Mouse (Mus musculus): ENCODE results near the gene Btg3. TPM values are rescaled to one million over a fixed set of nuclear protein-coding genes. Genes with fewer than 3 reads are reported as not detected.

The Btg3 gene
- total and polyA plus RNA-seq, 3 experiments, result 21.6 to 72.2 (median 43.9) TPM

GRCm38 (mm10) chr16:78301183-78301830 lies 75.7 kb downstream of the Btg3 start, which contains the start of gene Cxadr:
TSS of gene Cxadr (plus strand) at chr16:78301489.
- in situ Hi-C loops (cut with MboI; ENCODE audit: low pct_ligation_motif_present, low pct_unique_long_range_greater_than_20kb, low sequenced_read_pairs) (no loop called here), dilution Hi-C loops (cut with MboI; ENCODE audit: extremely low pct_ligation_motif_present, extremely low pct_unique_long_range_greater_than_20kb, low sequenced_read_pairs) (no loop called here)
- peaks cover 9% of the 10 kb centered on the region for H3K9me3 ChIP-seq (replicated peaks; ENCODE audit: low read length)
- no peaks in the 10 kb centered on the region for H3K79me2 ChIP-seq (replicated peaks; ENCODE audit: control insufficient read depth, extremely low read depth, insufficient read depth, poor library complexity, severe bottlenecking)
- no peak within 1 kb of the TSS for H3K4me3 ChIP-seq (replicated peaks in 1 of 3; ENCODE audit: low read depth in 2 of 3, low read length in 2 of 3, poor library complexity in 1 of 3)
- H3K9ac ChIP-seq (ENCODE audit: insufficient read depth, low read depth), result no peak within 1 kb of the TSS
- no peaks in the 10 kb centered on the region for H3K4me1 ChIP-seq (ENCODE audit: control insufficient read depth in 1 of 2, insufficient read depth in 2 of 2)
- H3K27me3 ChIP-seq (replicated peaks), result no peaks in the 10 kb centered on the region
- no peak for DNase-seq (ENCODE audit: extremely low read depth)
- no peak for TF ChIP-seq JUN (IDR thresholded peaks at IDR 0.05; ENCODE audit: insufficient read depth, low read depth, low read length)
- no peak for TF ChIP-seq GABPA (IDR thresholded peaks at IDR 0.05; ENCODE audit: insufficient replicate concordance, low read depth, low read length)
- no peak for TF ChIP-seq USF1 (IDR thresholded peaks at IDR 0.05; ENCODE audit: low read depth, low read length)
- no peak for TF ChIP-seq IRF4 (IDR thresholded peaks at IDR 0.05; ENCODE audit: low read depth, low read length)
- no peak for TF ChIP-seq MEF2A (IDR thresholded peaks at IDR 0.05; ENCODE audit: borderline replicate concordance, low read depth, low read length)
- TF ChIP-seq E2F4 (IDR thresholded peaks at IDR 0.05; ENCODE audit: insufficient replicate concordance, low read depth, low read length), result no peak
- no peak for TF ChIP-seq TBP (conservative IDR thresholded peaks at IDR 0.05; ENCODE audit: low read depth, low read length)
- TF ChIP-seq UBTF (IDR thresholded peaks at IDR 0.05; ENCODE audit: low read depth, low read length), result no peak
- no peak for TF ChIP-seq ELF1 (IDR thresholded peaks at IDR 0.05; ENCODE audit: low read depth, low read length)
- no peak for TF ChIP-seq BHLHE40 (IDR thresholded peaks at IDR 0.05; ENCODE audit: low read depth, low read length)
- TF ChIP-seq RAD21 (IDR thresholded peaks at IDR 0.05; ENCODE audit: low read depth, low read length), result no peak
- TF ChIP-seq KAT2A (IDR thresholded peaks at IDR 0.05; ENCODE audit: insufficient replicate concordance, low read length), result no peak
- TF ChIP-seq ZC3H11A (IDR thresholded peaks at IDR 0.05; ENCODE audit: low read depth, low read length), result no peak
- no peak for TF ChIP-seq ZMIZ1 (IDR thresholded peaks at IDR 0.05; ENCODE audit: low read depth, low read length)
- H3K27ac ChIP-seq (ENCODE audit: insufficient read depth, low read depth), result no peak within 1 kb of the TSS
- H3K4me2 ChIP-seq (ENCODE audit: insufficient read depth, low read depth, poor library complexity, severe bottlenecking), result no peak within 1 kb of the TSS
- H3K36me3 ChIP-seq (replicated peaks in 1 of 2; ENCODE audit: control insufficient read depth in 1 of 2, insufficient read depth in 1 of 2, low read length in 1 of 2), result no peaks in the 10 kb centered on the region

GRCm38 (mm10) chr16:78296114-78296513 lies 80.9 kb downstream of the Btg3 start:
- Histone ChIP-seq H3K4me1 (ENCODE audit: control insufficient read depth in 1 of 2, insufficient read depth in 2 of 2) (no peaks in the 10 kb centered on the region), H3K9me3 (replicated peaks; ENCODE audit: low read length) (peaks cover 1% of the 10 kb centered on the region), H3K79me2 (replicated peaks; ENCODE audit: control insufficient read depth, extremely low read depth, insufficient read depth, poor library complexity, severe bottlenecking) (no peaks in the 10 kb centered on the region), H3K27me3 (replicated peaks) (peaks cover 1% of the 10 kb centered on the region), H3K4me3 (replicated peaks in 1 of 3; ENCODE audit: low read depth in 2 of 3, low read length in 2 of 3, poor library complexity in 1 of 3) (no peak overlapping the region), H3K27ac (ENCODE audit: insufficient read depth, low read depth) (no peak overlapping the region), H3K4me2 (ENCODE audit: insufficient read depth, low read depth, poor library complexity, severe bottlenecking) (no peak overlapping the region), H3K36me3 (replicated peaks in 1 of 2; ENCODE audit: control insufficient read depth in 1 of 2, insufficient read depth in 1 of 2, low read length in 1 of 2) (no peaks in the 10 kb centered on the region), H3K9ac (ENCODE audit: insufficient read depth, low read depth) (no peak overlapping the region)
- dilution Hi-C loops (cut with MboI; ENCODE audit: extremely low pct_ligation_motif_present, extremely low pct_unique_long_range_greater_than_20kb, low sequenced_read_pairs) (no loop called here), in situ Hi-C loops (cut with MboI; ENCODE audit: low pct_ligation_motif_present, low pct_unique_long_range_greater_than_20kb, low sequenced_read_pairs) (no loop called here)
- TF ChIP-seq MAZ (IDR thresholded peaks at IDR 0.05; ENCODE audit: low read depth, low read length) (no peak), NRF1 (IDR thresholded peaks at IDR 0.05; ENCODE audit: low read depth, low read length) (no peak), E2F4 (IDR thresholded peaks at IDR 0.05; ENCODE audit: insufficient replicate concordance, low read depth, low read length) (no peak), JUND (conservative IDR thresholded peaks at IDR 0.05; ENCODE audit: low read depth, low read length) (no peak), TBP (conservative IDR thresholded peaks at IDR 0.05; ENCODE audit: low read depth, low read length) (no peak), MAFK (IDR thresholded peaks at IDR 0.05; ENCODE audit: insufficient replicate concordance, low read length) (no peak), USF2 (conservative IDR thresholded peaks at IDR 0.05; ENCODE audit: low read depth, low read length) (no peak)
- DNase-seq (ENCODE audit: extremely low read depth), result no peak
